Mouse (Mus musculus) heart, postnatal 25 days (tissue): ENCODE data around the gene Six3. TPM values are rescaled to one million over a fixed set of nuclear protein-coding genes. Genes with fewer than 3 reads are reported as not detected.

ENCODE experiments used
- DNase-seq: peaks from one replicate; pipeline ENCODE4 v3.0.0; 2022; ENCODE audit warnings: low spot score
- intact Hi-C: fragments of 180-260 bp; cut with DNase I; formaldehyde crosslinking; loops from one replicate; pipeline ENCODE4 v1.15.1; 2025
- total RNA-seq, 2 experiments: library from RNA; stranded (reverse); gene quantifications; 2 replicates each; pipeline ENCODE4 v1.2.3; 2021

The Six3 gene
- total RNA-seq, 2 experiments from 2014 or later: not detected

DNA sequence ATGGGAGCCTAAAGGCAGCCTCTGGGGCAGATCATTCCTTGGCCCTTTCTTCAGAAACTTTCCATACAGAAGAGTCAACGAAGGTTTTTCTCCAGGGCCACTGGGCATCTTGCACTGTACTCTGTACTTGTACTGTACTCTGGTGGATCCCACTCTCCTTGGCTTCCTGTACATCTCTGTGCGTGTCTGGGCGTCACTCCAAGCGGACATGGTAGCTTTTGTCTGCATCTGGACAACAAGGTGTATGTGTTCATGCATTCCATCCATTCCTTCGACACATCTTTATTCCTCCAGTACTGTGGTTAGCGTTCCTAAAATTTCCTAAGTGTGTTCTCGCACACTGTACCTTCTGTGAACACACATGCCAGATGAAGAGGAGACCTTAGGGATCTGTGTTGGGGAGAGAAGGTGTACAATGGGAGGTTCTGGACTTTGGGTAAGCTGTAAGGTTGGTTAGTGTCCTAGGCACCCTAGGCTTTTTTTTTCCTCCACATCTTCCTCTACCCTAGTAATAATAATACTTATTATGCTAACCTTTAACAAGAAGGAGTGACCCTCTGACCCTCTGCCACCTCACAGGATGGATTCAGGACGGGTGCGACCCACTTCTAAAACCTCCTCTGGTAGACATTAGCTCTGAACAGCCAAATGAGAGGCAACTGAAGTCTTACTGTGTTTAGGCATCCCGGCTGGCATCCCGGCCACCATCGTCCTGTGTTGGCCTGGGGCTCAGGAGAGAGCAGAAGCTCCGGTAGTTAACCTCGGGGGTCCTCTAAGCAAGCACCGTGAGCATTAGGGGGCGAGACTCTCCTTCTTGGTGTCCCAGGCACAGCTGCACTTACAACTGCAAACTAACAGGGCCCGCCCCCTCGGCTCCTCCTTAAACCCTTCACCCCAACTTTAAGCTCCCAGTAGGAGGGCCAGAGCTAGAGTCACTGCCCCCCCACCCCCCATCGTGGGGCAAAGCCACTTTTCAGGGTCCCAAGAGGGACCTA lies 1.6 kb upstream of the Six3 start:
- no peak for DNase-seq
- intact Hi-C loops: no loop called here

DNA sequence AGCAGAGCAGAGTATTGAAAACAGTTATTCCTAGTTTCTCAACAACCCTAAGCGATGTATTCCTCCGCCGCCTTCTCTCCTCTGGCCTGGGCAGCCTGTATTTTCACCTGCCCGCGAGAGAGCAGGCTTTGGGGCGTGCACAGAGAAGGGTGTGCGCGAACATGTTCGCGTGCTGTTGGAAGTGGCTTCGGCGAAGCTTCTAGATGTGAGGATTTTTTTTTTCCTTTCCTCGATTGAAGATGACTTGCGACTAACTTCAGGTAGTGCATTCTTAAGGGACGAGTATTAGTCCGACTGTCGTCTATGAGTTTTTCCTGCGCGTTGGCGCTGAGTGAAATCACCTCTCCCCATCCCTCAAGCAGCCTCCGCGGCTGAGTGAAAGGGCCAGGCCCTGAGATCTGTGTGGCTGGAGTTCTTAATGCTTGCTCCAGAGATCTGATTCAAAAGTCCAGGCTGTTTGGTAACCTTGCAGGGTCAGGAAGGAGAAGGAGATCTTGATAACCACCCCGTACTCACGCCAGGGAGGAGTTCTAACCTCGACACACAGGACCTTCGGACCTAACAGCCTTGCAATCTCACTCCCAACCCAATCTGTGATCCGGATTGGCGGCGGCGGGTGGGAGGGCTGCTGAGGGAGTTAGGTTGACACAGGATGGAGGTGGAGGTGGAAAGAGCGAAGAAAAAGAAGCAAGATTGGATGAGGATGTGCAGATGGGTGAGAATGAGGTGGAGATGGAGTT lies 712 bp upstream of the Six3 start:
- no peak for DNase-seq
- intact Hi-C loops: no loop called here

DNA sequence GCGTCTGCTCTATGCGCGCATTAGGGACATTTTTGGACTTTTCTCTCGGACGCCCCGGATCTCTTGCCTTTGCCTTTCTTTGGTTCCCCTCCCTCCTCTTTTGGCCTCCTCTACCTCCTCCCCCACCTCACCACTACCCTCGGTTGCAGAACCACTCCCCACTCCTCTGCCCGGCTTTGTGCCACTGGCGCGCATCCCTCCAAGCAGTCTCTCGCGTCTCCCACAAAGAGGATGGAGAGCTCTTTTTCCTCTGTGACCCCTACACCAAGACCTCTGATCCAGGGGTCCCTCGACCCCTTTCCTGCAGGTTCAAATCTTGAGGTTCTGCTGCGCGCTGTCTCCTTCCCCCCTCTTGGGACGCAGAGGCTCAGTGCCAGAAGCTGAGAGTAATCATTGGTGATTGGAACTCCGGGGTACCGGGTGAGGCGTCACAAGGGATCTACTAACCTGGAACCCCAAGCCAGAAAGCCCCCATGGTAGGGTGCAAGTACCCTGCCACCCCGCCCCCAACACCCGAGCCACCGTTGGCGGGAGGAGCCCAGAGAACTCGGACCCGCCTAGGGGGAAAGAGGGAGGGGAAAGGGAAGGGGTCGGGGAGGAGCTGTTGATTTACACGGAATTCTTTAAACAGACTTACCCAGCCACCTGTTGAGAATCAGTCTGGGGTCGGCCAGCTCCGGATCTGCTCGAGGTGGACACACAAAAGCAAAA lies 758 bp downstream of the Six3 start:
- no peak for DNase-seq
- intact Hi-C loops: no loop called here

DNA sequence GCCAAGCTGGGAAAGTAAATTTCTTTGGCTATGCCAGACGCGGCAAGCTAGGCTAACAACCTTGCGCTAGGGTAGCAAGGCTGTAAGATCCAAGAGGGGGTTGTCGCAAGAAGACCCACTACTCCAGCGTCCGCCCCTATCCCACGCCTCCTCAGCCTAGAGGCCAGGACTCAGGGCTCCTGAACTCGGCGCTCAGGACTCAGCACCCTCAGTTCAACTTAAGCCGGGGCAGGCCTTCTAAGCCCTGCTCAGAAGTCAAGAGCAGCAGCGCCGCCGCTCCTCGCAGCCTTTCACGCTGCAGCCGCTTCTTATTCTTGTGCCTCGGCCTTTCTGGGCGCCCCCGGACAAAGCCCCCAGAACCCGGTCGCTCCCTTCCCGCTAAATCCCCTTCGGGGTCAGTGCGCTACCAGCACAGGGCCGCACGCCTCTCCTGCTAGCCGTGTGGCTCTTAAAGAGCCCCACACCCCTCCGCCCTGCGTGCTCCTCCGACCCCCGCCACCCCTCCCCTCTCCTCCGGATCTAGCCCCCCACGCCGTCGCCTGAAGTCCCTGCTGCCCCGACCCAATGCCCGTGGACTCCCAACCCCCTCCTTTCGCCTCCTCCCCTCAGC lies 1.4 kb downstream of the Six3 start:
- intact Hi-C loops: no loop called here
- DNase-seq: no peak

DNA sequence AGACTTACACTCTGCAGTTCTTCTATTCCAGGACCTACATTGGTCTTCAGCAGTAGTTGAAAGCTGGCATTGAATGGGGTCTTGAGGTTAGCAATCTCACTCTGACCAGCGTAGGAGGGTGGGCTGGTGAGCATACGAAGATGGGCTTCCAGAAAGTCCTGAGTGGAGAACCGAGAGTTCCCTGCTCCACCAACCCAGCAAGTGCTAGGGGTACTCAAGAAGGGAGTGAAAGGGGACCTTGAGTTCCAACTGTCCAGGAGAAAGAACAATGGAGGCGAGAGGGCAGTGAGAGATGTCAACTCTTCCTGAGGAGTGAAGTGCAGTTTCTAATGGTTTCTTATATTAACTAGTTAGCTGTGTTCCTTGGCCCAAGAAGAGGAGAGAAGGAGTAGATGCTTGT lies 2.2 kb downstream of the Six3 start:
- intact Hi-C loops: no loop called here
- DNase-seq: no peak

- intact Hi-C loops: no loop called here
- no peak for DNase-seq
These were observed 3.4 kb downstream of the Six3 start for GRCm38 (mm10) chr17:85616526-85617500.

DNA sequence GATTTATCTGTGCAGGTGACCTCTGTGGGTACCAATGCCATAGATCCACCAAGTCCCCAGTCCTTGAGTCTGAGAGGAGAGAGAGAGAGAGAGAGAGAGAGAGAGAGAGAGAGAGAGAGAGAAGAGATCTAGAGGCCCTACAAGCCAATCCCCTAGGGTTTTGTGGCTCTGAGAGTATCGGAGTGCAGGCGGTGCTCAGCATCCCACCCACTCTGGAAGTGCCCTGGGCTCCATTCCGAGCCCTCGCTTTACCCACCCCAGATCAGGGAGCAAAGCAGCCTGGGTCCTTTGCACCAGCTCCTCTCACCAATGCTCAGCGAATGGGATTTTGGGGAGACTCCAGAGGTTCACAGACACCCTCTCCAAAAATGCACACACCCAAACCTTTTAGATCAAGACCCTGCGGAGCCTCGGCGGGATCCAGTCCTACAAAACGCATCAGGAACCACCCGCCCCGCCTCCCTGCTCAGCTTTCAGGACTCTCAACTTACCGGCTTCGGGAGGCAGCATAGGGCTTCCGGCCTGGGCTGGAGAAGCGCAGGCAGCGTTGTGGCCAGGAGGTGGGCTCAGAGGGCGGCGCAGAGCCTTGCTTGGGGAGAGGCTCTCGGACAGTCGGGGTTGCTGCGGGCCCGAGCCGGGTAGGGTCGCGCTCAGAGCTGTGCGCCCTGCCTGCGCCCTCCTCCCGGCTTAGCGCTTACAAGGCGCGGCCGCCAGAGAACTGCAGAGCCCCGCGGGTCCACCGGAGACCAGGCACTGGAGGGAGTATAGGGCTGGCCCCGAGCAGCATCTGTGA lies 4.4 kb downstream of the Six3 start:
- DNase-seq: no peak
- intact Hi-C loops: no loop called here

DNA sequence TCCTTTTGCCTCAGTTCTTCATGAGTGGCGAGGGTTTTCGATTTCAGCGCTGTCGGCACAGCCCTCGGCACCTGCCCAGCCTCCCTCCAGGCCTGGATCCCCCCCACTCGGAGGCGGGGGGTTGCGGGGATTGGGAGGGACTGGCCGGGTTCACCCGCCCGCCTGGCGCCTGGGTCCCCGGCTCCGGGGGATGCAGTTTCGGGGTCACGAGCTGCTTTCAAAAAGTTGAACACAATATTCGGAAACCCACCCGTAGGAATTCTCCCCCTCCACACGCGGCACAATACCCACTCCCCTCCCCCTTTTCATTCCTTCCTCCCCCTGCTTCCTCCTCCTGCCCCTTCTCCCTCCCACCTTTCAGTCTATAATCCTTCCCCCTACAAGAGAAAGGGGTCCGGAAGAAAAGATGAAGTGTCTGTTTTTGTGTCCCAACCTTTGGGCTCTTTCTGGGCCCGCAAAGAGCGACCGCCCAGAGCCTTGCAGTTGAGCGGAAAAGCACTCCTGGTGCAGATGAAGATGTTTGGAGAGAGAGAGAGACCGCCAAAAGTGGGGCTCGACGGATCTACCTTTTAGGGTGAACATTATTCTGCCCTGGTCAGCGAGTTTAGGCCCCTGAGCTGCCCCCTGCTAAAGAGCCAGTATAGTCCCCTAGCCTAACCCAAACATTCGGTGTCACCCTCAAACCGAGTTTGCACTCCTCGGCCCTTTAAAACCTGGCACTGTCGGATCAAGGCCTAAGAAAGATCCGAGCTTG lies 5.1 kb downstream of the Six3 start:
- DNase-seq: no peak
- intact Hi-C loops: no loop called here

- intact Hi-C loops: no loop called here
- no peak for DNase-seq
These were observed 6.0 kb downstream of the Six3 start for GRCm38 (mm10) chr17:85619113-85620085.

GRCm38 (mm10) chr17:85620086-85620481 lies 6.7 kb downstream of the Six3 start:
- intact Hi-C loops: no loop called here
- no peak for DNase-seq

GRCm38 (mm10) chr17:85620680-85621504 lies 7.5 kb downstream of the Six3 start:
- DNase-seq: no peak
- intact Hi-C loops: no loop called here

DNA sequence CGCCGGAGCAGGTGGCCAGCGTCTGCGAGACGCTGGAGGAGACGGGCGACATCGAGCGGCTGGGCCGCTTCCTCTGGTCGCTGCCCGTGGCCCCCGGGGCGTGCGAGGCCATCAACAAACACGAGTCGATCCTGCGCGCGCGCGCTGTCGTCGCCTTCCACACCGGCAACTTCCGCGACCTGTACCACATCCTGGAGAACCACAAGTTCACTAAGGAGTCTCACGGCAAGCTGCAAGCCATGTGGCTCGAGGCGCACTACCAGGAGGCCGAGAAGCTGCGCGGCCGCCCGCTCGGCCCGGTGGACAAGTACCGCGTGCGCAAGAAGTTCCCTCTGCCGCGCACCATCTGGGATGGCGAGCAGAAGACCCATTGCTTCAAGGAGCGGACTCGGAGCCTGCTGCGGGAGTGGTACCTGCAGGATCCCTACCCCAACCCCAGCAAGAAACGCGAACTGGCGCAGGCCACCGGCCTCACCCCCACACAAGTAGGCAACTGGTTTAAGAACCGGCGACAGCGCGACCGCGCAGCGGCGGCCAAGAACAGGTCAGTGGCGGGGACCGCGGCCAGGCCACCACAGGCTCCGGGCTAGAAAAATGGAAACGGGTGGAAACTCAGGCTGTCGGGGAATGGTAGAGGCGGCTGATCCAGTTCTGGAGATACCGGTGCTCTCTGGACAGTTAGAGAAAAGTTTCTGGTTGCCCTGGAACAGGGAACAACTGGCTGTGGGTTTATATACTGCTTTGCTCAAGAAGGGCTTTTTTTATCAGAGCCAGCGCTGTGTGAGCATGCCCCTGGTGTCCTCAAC lies 8.3 kb downstream of the Six3 start:
- intact Hi-C loops: no loop called here
- DNase-seq: no peak

GRCm38 (mm10) chr17:85622493-85623157 lies 9.2 kb downstream of the Six3 start:
- intact Hi-C loops: no loop called here
- DNase-seq: no peak
